Mouse (Mus musculus) embryonic facial prominence, embryonic 11.5 days (tissue): ENCODE data around the gene Kcnc1. TPM values are rescaled to one million over a fixed set of nuclear protein-coding genes. Genes with fewer than 3 reads are reported as not detected.

Source experiments
- ATAC-seq: fragments of 200-750 bp; cut with Nextera tagmentation; replicated peaks from 2 replicates; pipeline ENCODE4 v1.8.0; 2017; ENCODE audit warnings: low read depth; ENCODE audit not compliant: insufficient number of reproducible peaks, low FRiP score, low TSS enrichment
- DNase-seq: peaks from one replicate; pipeline ENCODE4 v3.0.0-alpha.2; 2015; ENCODE audit warnings: low spot score
- H3K27ac ChIP-seq: fragments of 300-500 bp; sonication (generic); replicated peaks from 2 replicates; pipeline ENCODE4 v1.5.1; 2014; ENCODE audit warnings: mild to moderate bottlenecking, low read depth, low read length, control low read depth
- H3K27me3 ChIP-seq: fragments of 300-500 bp; sonication (generic); 2 replicates; pipeline ENCODE4 v1.6.1; 2014; ENCODE audit warnings: mild to moderate bottlenecking, low read length, moderate library complexity, mixed read lengths; ENCODE audit not compliant: control insufficient read depth, insufficient read depth
- H3K36me3 ChIP-seq: fragments of 300-500 bp; sonication (generic); replicated peaks from 2 replicates; pipeline ENCODE4 v1.6.1; 2014; ENCODE audit warnings: low read depth, mild to moderate bottlenecking, low read length, moderate library complexity, mixed read lengths; ENCODE audit not compliant: control insufficient read depth, insufficient read depth
- H3K4me1 ChIP-seq: fragments of 300-500 bp; sonication (generic); 2 replicates; pipeline ENCODE4 v1.6.1; 2014; ENCODE audit warnings: low read length, mixed read lengths; ENCODE audit not compliant: control insufficient read depth, insufficient read depth
- H3K4me2 ChIP-seq: fragments of 300-500 bp; sonication (generic); 2 replicates; pipeline ENCODE4 v1.6.1; 2014; ENCODE audit warnings: low read depth, mild to moderate bottlenecking, control low read depth, low read length, moderate library complexity
- H3K4me3 ChIP-seq: fragments of 300-500 bp; sonication (generic); 2 replicates; pipeline ENCODE4 v1.5.1; 2014; ENCODE audit warnings: low read depth, low read length, control low read depth
- H3K9ac ChIP-seq: fragments of 300-500 bp; sonication (generic); replicated peaks from 2 replicates; pipeline ENCODE4 v1.6.1; 2014; ENCODE audit warnings: mild to moderate bottlenecking, control low read depth, low read length
- H3K9me3 ChIP-seq: fragments of 300-500 bp; sonication (generic); replicated peaks from 2 replicates; pipeline ENCODE4 v1.6.1; 2016; ENCODE audit warnings: mild to moderate bottlenecking, low read length, inconsistent platforms, mixed read lengths; ENCODE audit not compliant: control insufficient read depth
- WGBS: fragments of 180-500 bp; shearing (Covaris S2); extraction: QIAGEN DNeasy Blood & Tissue Kit; methylation state at CpG from one replicate; pipeline ENCODE4 v1.1.7; 2014; 5-methylcytosine and 5-hydroxymethylcytosine counted together
- polyA plus RNA-seq: library from polyadenylated mRNA; unstranded; fragments of >200 nt; fragmentation: Nextera tagmentation; extraction: Ambion mirVana; gene quantifications from 2 replicates; pipeline ENCODE4 v1.2.1, GENCODE M21; 2014

Kcnc1 gene
- polyA plus RNA-seq, 1 experiment from 2014 or later = 0.55 TPM

DNA sequence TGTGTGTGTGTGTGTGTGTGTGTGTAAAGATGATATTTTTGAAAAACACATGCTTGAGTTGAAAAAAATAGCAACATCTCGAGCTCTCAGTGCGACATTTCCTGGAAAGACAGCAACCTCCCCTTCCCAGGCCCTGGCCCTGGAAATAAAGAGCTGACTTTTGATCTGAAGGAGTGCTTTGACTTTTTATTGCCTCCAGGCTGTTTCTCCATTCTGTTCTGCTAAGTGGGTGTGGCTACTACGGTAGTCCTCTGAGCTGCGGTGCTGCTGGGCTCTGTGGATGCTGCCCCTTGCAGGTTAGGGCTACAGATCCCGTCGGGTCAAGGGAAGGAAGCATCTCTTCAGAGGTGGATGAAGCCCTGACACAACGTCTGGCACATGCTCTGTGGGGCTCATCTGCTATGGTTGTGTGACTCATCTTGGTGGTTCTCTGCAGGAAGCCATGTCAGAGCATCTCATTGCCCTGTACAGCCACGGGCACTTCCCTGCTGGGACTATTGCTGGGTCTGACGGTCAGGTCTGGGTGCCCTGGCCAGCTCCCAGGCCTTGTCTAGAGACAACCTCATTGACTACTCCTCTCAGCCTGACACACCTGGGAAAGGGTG, 42.3 kb downstream of the Kcnc1 start:
- Histone ChIP-seq H3K4me2 (no peak overlapping the region), H3K9ac (no peak overlapping the region), H3K4me3 (no peak overlapping the region), H3K36me3 (no peaks in the 10 kb centered on the region), H3K9me3 (no peaks in the 10 kb centered on the region), H3K27me3 (no peaks in the 10 kb centered on the region), H3K4me1 (no peaks in the 10 kb centered on the region), H3K27ac (no peak overlapping the region)
- ATAC-seq = no peak
- 54% methylated on average over 9 of the region's 9 CpGs for WGBS
- no peak for DNase-seq

DNA sequence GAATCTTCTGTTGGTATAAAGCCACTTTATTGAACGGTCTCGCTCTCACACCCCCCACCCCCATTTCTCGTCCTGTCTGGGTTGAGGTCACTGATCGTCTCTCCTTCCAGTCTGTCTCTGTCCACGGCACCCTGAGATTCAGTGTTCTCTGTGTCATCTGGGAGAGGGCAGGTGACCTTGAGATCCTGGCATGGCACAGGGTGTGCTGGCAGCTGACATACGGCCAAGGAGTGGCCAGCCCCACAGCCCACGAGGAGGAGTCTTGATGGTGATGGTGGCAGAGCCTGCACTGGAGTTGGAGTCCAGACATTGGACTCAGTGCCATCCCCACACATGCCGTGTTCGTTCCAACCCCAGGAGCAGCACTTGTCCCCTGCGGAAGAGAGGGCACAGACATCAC, 46.9 kb downstream of the Kcnc1 start:
- H3K36me3 ChIP-seq = no peaks in the 10 kb centered on the region
- no peaks in the 10 kb centered on the region for H3K4me1 ChIP-seq
- no peak overlapping the region for H3K4me2 ChIP-seq
- no peaks in the 10 kb centered on the region for H3K27me3 ChIP-seq
- no peak overlapping the region for H3K27ac ChIP-seq
- ATAC-seq (no peak), DNase-seq (no peak)
- H3K4me3 ChIP-seq = no peak overlapping the region
- WGBS = 83% methylated on average over 10 of the region's 10 CpGs
- no peaks in the 10 kb centered on the region for H3K9me3 ChIP-seq
- no peak overlapping the region for H3K9ac ChIP-seq

DNA sequence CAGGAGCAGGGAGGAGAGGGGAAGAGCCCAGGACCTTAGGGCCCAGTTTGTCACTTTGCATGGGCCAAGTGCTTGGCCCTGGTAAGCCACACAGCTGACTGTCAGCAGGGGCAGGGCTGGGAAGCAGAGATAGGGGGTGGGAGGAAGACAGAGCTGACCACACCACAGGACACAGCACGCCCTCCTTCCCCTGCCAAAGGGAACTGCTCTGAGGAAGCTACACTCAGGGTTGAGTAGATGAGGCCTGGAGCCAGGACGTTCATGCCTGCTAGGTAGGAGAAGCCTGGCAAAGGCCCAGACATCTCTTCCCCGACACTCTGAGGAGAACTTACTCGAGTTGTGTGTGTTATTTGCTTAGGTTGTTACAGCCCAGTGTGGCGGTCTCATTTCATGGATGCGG, 49.6 kb downstream of the Kcnc1 start:
- Histone ChIP-seq H3K9ac (no peak overlapping the region), H3K4me3 (no peak overlapping the region), H3K4me1 (no peaks in the 10 kb centered on the region), H3K9me3 (no peaks in the 10 kb centered on the region), H3K27me3 (no peaks in the 10 kb centered on the region), H3K4me2 (no peak overlapping the region), H3K27ac (no peak overlapping the region), H3K36me3 (no peaks in the 10 kb centered on the region)
- ATAC-seq = no peak
- no peak for DNase-seq
- WGBS = 83% methylated on average over 6 of the region's 6 CpGs

DNA sequence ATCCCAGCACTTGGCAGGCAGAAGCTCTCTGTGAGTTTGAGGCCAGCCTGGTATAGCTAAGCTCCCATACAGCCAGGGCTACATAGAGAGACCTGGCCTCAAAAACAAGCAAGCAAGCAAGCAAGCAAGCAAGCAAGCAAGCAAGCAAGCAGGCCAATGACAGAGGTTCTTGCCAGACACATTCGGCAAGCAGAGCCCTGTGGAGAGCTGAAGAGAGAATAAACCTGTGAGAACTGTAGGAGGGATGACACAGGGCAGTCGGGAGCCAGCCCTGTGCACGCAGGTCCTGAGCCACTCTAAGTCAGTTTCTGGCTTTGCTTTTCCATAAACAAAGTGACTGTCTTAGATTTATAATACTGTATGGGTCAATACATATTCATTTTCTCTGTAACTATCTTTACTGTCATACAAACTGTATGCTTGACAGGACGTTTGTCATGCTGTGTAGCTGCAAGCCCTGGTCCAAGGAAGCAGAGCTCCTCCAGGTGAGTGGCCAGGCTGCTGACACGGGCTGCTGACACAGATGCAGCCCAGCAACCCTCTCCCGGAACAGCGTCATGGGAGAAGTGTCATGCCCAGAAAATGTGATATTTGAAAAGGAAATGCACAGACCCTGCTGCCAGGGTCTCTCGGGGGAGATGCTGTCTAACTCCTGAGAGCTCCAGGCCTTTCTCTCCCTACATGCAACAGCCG, 51.3 kb downstream of the Kcnc1 start:
- no peaks in the 10 kb centered on the region for H3K9me3 ChIP-seq
- H3K4me3 ChIP-seq = no peak overlapping the region
- WGBS = 58% methylated on average over 9 of the region's 9 CpGs
- no peak for ATAC-seq
- H3K27me3 ChIP-seq = no peaks in the 10 kb centered on the region
- H3K27ac ChIP-seq = no peak overlapping the region
- no peak overlapping the region for H3K9ac ChIP-seq
- no peaks in the 10 kb centered on the region for H3K4me1 ChIP-seq
- no peak for DNase-seq
- H3K36me3 ChIP-seq = no peaks in the 10 kb centered on the region
- no peak overlapping the region for H3K4me2 ChIP-seq

DNA sequence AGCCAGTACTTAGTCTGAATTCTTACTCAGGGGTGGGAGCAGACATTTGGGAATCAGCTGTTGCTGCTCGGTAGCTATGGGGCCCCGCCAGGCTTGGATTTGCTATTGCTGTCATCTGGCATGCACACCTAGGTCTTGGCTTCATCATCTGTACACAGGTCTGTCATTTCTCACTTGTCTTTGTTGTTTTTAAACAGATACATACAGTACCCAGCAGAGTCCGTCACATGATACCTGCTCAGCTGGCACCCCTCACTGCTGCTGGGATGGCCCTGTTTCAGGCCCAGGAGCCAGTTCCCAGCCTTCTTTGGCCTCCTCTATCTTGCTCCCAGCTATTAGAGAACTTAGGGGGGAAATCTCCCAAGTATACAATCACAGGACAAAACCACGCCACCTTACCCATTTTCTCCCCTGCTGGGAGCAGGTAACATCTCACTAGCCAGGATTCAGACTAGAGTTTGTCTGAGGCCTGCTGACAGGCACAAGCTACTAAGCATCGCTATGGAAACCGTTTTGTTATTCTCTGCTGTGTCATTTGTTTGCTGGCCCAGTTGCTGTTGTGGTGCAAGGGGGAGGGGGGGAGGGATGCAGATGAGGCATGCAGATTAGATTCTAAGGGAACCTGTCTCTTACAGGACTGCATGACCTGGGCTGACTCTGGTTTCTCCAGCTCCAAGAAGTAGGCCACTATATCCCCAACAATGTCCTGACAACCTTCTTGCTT, 52.8 kb downstream of the Kcnc1 start:
- Histone ChIP-seq H3K4me1 (no peaks in the 10 kb centered on the region), H3K27ac (no peak overlapping the region), H3K27me3 (no peaks in the 10 kb centered on the region), H3K9me3 (no peaks in the 10 kb centered on the region), H3K36me3 (no peaks in the 10 kb centered on the region), H3K4me3 (no peak overlapping the region), H3K9ac (no peak overlapping the region), H3K4me2 (no peak overlapping the region)
- peak; percentile 18 for DNase-seq
- no peak for ATAC-seq
- WGBS = 48% methylated on average over 6 of the region's 6 CpGs

DNA sequence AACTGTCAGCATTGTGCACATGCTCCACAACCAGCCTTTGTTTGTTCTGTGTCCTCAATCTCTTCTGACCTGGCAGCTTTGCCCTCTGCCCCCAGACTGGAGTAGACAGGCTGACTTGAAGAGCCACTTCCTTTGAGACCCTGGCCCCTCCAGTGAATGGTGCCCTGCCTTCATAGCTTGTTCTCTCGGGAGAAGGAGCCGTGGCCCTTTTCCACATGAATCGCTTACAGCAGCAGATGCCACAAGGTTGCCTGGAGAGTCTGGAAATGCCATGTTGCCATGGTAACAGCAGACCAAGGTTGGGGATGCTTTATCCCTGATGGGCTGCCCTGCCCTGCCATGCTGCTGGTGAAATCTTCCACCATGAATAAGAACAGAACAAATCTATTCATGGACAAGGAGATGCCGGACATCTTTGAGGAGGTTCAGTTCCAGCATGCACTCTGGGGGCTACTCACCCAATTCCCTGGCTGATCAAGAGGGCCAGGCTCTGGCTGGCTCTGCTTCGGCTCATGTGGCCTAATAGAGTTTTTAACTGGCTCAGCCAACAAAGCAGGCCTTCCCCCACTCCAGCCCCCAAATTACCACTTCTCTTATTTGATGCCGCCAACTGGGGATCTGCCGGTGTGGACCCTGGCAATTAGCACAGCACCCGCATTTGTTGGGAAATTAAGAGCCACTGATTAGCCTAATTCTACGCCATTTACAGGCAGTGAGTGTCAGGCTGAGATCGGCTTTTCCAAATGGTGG, 57.8 kb downstream of the Kcnc1 start:
- DNase-seq (peak; percentile 55), ATAC-seq (peak; percentile 65)
- no peak overlapping the region for H3K9ac ChIP-seq
- no peaks in the 10 kb centered on the region for H3K27me3 ChIP-seq
- H3K4me2 ChIP-seq = no peak overlapping the region
- H3K9me3 ChIP-seq = no peaks in the 10 kb centered on the region
- H3K36me3 ChIP-seq = no peaks in the 10 kb centered on the region
- H3K27ac ChIP-seq = no peak overlapping the region
- H3K4me3 ChIP-seq = no peak overlapping the region
- 47% methylated on average over 10 of the region's 10 CpGs for WGBS
- no peaks in the 10 kb centered on the region for H3K4me1 ChIP-seq

DNA sequence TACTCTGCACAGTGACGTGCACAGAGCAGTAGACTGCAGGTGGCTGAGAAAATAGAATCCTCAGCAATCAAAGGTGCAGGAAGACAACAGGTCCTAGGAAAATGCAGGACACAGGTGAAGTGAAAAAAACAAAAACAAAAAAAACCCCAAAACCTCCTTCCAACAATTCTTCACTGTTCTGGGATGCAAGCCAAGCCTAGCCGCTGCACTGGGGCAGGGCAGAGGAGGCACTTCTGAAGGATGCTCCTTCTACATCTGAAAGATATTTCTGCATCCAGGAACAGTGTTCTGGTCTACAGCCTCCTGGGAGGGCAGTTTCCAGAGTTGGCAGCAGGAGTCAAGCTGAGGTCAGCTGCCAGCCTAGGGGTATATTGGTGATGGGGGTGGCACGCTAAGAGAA, 61.6 kb downstream of the Kcnc1 start:
- no peak for ATAC-seq
- no peaks in the 10 kb centered on the region for H3K4me1 ChIP-seq
- no peak overlapping the region for H3K9ac ChIP-seq
- H3K9me3 ChIP-seq = no peaks in the 10 kb centered on the region
- 81% methylated on average over 3 of the region's 3 CpGs for WGBS
- H3K4me3 ChIP-seq = no peak overlapping the region
- no peaks in the 10 kb centered on the region for H3K36me3 ChIP-seq
- H3K4me2 ChIP-seq = no peak overlapping the region
- H3K27me3 ChIP-seq = no peaks in the 10 kb centered on the region
- DNase-seq = no peak
- no peak overlapping the region for H3K27ac ChIP-seq
